Mouse (Mus musculus): Measurements from ENCODE around the gene Gm20721.

- TF ChIP-seq TAL1 (IDR thresholded peaks at IDR 0.05; ENCODE audit: low read length): no peak
- no peak for TF ChIP-seq GATA1 (IDR thresholded peaks at IDR 0.05; ENCODE audit: low read length)
Observed at GRCm38 (mm10) chr2:174311613-174312012, 34.9 kb downstream of the Gm20721 start.
